Mouse (Mus musculus) spleen, postnatal 4 days (tissue): ENCODE data around the gene Pak7.

Experiments
- DNase-seq, 2 experiments: peaks; one replicate each; pipeline ENCODE4 v3.0.0; 2022; ENCODE audit warnings: low spot score in 2 of 2

The Pak7 gene

GRCm38 (mm10) chr2:136175030-136175429 lies 212.7 kb downstream of the Pak7 start:
- DNase-seq: no peak

- no peak for DNase-seq
Measured at GRCm38 (mm10) chr2:136150752-136151151, 237.0 kb downstream of the Pak7 start.

- DNase-seq: no peak
Measured at GRCm38 (mm10) chr2:136149530-136149929, 238.2 kb downstream of the Pak7 start.

- peak; percentile 32 to 73 for DNase-seq
Measured at GRCm38 (mm10) chr2:136148999-136149398, 238.8 kb downstream of the Pak7 start.

- DNase-seq: no peak
Measured at GRCm38 (mm10) chr2:136140807-136141206, 247.0 kb downstream of the Pak7 start.

GRCm38 (mm10) chr2:136139159-136140069 lies 248.4 kb downstream of the Pak7 start:
- DNase-seq: no peak

- DNase-seq: no peak
Measured at GRCm38 (mm10) chr2:136138451-136138850, 249.3 kb downstream of the Pak7 start.

GRCm38 (mm10) chr2:136121867-136122266 lies 265.9 kb downstream of the Pak7 start:
- DNase-seq: no peak

GRCm38 (mm10) chr2:136118006-136118405 lies 269.8 kb downstream of the Pak7 start:
- no peak for DNase-seq

GRCm38 (mm10) chr2:136113374-136113773 lies 274.4 kb downstream of the Pak7 start:
- no peak for DNase-seq

- DNase-seq: peak in 1 of 2 experiments; percentile 48
Measured at GRCm38 (mm10) chr2:136109038-136109363, 278.8 kb downstream of the Pak7 start.

- peak in 1 of 2 experiments; percentile 26 for DNase-seq
Measured at GRCm38 (mm10) chr2:136108124-136109037, 279.4 kb downstream of the Pak7 start.

- peak in 1 of 2 experiments; percentile 21 for DNase-seq
Measured at GRCm38 (mm10) chr2:136107597-136107996, 280.2 kb downstream of the Pak7 start.

GRCm38 (mm10) chr2:136097143-136097542 lies 290.6 kb downstream of the Pak7 start:
- DNase-seq: no peak

GRCm38 (mm10) chr2:136095978-136096377 lies 291.8 kb downstream of the Pak7 start:
- DNase-seq: no peak

- DNase-seq: no peak
Measured at GRCm38 (mm10) chr2:136064356-136064755, 323.4 kb downstream of the Pak7 start.

GRCm38 (mm10) chr2:136059029-136059669 lies 328.6 kb downstream of the Pak7 start:
- no peak for DNase-seq

GRCm38 (mm10) chr2:136058398-136058797 lies 329.4 kb downstream of the Pak7 start:
- DNase-seq: no peak

GRCm38 (mm10) chr2:136057861-136058331 lies 329.9 kb downstream of the Pak7 start:
- DNase-seq: no peak

GRCm38 (mm10) chr2:136051688-136052289 lies 336.0 kb downstream of the Pak7 start, which contains the start of gene Lamp5:
Gene Lamp5, plus strand, starts transcription at chr2:136052239.
- no peak for DNase-seq
